Mouse (Mus musculus): ENCODE results near the gene Tns1. TPM values are rescaled to one million over a fixed set of nuclear protein-coding genes. Genes with fewer than 3 reads are reported as not detected.

The Tns1 gene
- total and polyA plus RNA-seq, 3 experiments: 0.11 TPM; not detected in 2

- Histone ChIP-seq H3K79me2 (ENCODE audit: control insufficient read depth, insufficient read depth, low read length, poor library complexity) (no peaks in the 10 kb centered on the region), H3K9ac (ENCODE audit: control insufficient read depth, low read depth, low read length, poor library complexity, severe bottlenecking) (no peak overlapping the region), H3K9me3 (replicated peaks; ENCODE audit: insufficient read depth, low read length) (no peaks in the 10 kb centered on the region), H3K27me3 (ENCODE audit: control insufficient read depth in 1 of 2, insufficient read depth in 2 of 2, low read length in 2 of 2) (no peaks in the 10 kb centered on the region), H3K4me3 (ENCODE audit: control insufficient read depth in 1 of 2, insufficient read depth in 1 of 2, low read depth in 2 of 2, low read length in 2 of 2) (no peak overlapping the region), H3K36me3 (ENCODE audit: control insufficient read depth in 1 of 2, insufficient read depth in 2 of 2, low read length in 2 of 2) (no peaks in the 10 kb centered on the region), H3K27ac (ENCODE audit: control insufficient read depth, low read depth, low read length) (no peak overlapping the region), H3K4me1 (ENCODE audit: control insufficient read depth in 1 of 2, insufficient read depth in 2 of 2, low read length in 2 of 2) (no peaks in the 10 kb centered on the region)
- TF ChIP-seq ZKSCAN1 (IDR thresholded peaks at IDR 0.05; ENCODE audit: low read depth, low read length): no peak
- TF ChIP-seq ETS1 (IDR thresholded peaks at IDR 0.05; ENCODE audit: low read depth, low read length): no peak
- no peak for TF ChIP-seq MAFK (IDR thresholded peaks at IDR 0.05; ENCODE audit: borderline replicate concordance, low read depth, low read length)
- TF ChIP-seq CHD1 (IDR thresholded peaks at IDR 0.05; ENCODE audit: low read depth, low read length): no peak
- no peak for TF ChIP-seq E2F4 (IDR thresholded peaks at IDR 0.05; ENCODE audit: borderline replicate concordance, low read depth, low read length)
- no peak for TF ChIP-seq MYC (IDR thresholded peaks at IDR 0.05; ENCODE audit: low read depth, low read length)
- TF ChIP-seq UBTF (IDR thresholded peaks at IDR 0.05; ENCODE audit: borderline replicate concordance, insufficient read depth, low read depth, low read length): no peak
- TF ChIP-seq CTCF (IDR thresholded peaks at IDR 0.05 in 2 of 3, conservative IDR thresholded peaks at IDR 0.05 in 1 of 3; ENCODE audit: control insufficient read depth in 1 of 3, insufficient read depth in 1 of 3, low read depth in 2 of 3, low read length in 3 of 3, poor library complexity in 1 of 3, severe bottlenecking in 1 of 3): no peak
- DNase-seq (ENCODE audit: low read depth, low spot score): no peak
Measured at GRCm38 (mm10) chr1:74028881-74029266, 95.4 kb downstream of the Tns1 start.

GRCm38 (mm10) chr1:74028118-74028880 lies 96.0 kb downstream of the Tns1 start:
- Histone ChIP-seq H3K9ac (ENCODE audit: control insufficient read depth, low read depth, low read length, poor library complexity, severe bottlenecking) (no peak overlapping the region), H3K4me1 (ENCODE audit: control insufficient read depth in 1 of 2, insufficient read depth in 2 of 2, low read length in 2 of 2) (no peaks in the 10 kb centered on the region), H3K9me3 (replicated peaks; ENCODE audit: insufficient read depth, low read length) (no peaks in the 10 kb centered on the region), H3K4me3 (ENCODE audit: control insufficient read depth in 1 of 2, insufficient read depth in 1 of 2, low read depth in 2 of 2, low read length in 2 of 2) (no peak overlapping the region), H3K36me3 (ENCODE audit: control insufficient read depth in 1 of 2, insufficient read depth in 2 of 2, low read length in 2 of 2) (no peaks in the 10 kb centered on the region), H3K79me2 (ENCODE audit: control insufficient read depth, insufficient read depth, low read length, poor library complexity) (no peaks in the 10 kb centered on the region), H3K27me3 (ENCODE audit: control insufficient read depth in 1 of 2, insufficient read depth in 2 of 2, low read length in 2 of 2) (no peaks in the 10 kb centered on the region), H3K27ac (ENCODE audit: control insufficient read depth, low read depth, low read length) (no peak overlapping the region)
- TF ChIP-seq MAX (IDR thresholded peaks at IDR 0.05; ENCODE audit: low read length): no peak
- TF ChIP-seq ELF1 (IDR thresholded peaks at IDR 0.05; ENCODE audit: low read depth, low read length): no peak
- no peak for TF ChIP-seq ZC3H11A (IDR thresholded peaks at IDR 0.05; ENCODE audit: low read depth, low read length)
- TF ChIP-seq GABPA (IDR thresholded peaks at IDR 0.05; ENCODE audit: low read depth, low read length): no peak
- no peak for DNase-seq (ENCODE audit: low read depth, low spot score)

GRCm38 (mm10) chr1:74027559-74028091 lies 96.6 kb downstream of the Tns1 start:
- no peak overlapping the region for H3K9ac ChIP-seq (ENCODE audit: control insufficient read depth, low read depth, low read length, poor library complexity, severe bottlenecking)
- H3K27ac ChIP-seq (ENCODE audit: control insufficient read depth, low read depth, low read length): no peak overlapping the region

More at GRCm38 (mm10) chr1:74027559-74028091, 96.6 kb downstream of the Tns1 start:
- H3K36me3 ChIP-seq (ENCODE audit: control insufficient read depth in 1 of 2, insufficient read depth in 2 of 2, low read length in 2 of 2): no peaks in the 10 kb centered on the region
- no peaks in the 10 kb centered on the region for H3K27me3 ChIP-seq (ENCODE audit: control insufficient read depth in 1 of 2, insufficient read depth in 2 of 2, low read length in 2 of 2)
- H3K4me3 ChIP-seq (ENCODE audit: control insufficient read depth in 1 of 2, insufficient read depth in 1 of 2, low read depth in 2 of 2, low read length in 2 of 2): no peak overlapping the region
- DNase-seq (ENCODE audit: low read depth, low spot score): no peak
- no peaks in the 10 kb centered on the region for H3K79me2 ChIP-seq (ENCODE audit: control insufficient read depth, insufficient read depth, low read length, poor library complexity)
- H3K9me3 ChIP-seq (replicated peaks; ENCODE audit: insufficient read depth, low read length): no peaks in the 10 kb centered on the region
- H3K4me1 ChIP-seq (ENCODE audit: control insufficient read depth in 1 of 2, insufficient read depth in 2 of 2, low read length in 2 of 2): no peaks in the 10 kb centered on the region
- TF ChIP-seq ELF1 (IDR thresholded peaks at IDR 0.05; ENCODE audit: low read depth, low read length): no peak
- TF ChIP-seq TBP (IDR thresholded peaks at IDR 0.05; ENCODE audit: low read depth, low read length): no peak
- no peak for TF ChIP-seq RAD21 (IDR thresholded peaks at IDR 0.05; ENCODE audit: low read depth, low read length)
- no peak for TF ChIP-seq MAX (IDR thresholded peaks at IDR 0.05; ENCODE audit: low read length)
- TF ChIP-seq MAFK (IDR thresholded peaks at IDR 0.05; ENCODE audit: borderline replicate concordance, low read depth, low read length): no peak
- no peak for TF ChIP-seq ZMIZ1 (IDR thresholded peaks at IDR 0.05; ENCODE audit: low read depth, low read length)
- TF ChIP-seq E2F4 (IDR thresholded peaks at IDR 0.05; ENCODE audit: borderline replicate concordance, low read depth, low read length): no peak
- no peak for TF ChIP-seq MYC (IDR thresholded peaks at IDR 0.05; ENCODE audit: low read depth, low read length)
- TF ChIP-seq TAL1 (IDR thresholded peaks at IDR 0.05; ENCODE audit: low read length): no peak
- TF ChIP-seq POLR2AphosphoS2 (IDR thresholded peaks at IDR 0.05; ENCODE audit: low read length): no peak
- no peak for TF ChIP-seq POLR2AphosphoS5 (IDR thresholded peaks at IDR 0.05; ENCODE audit: borderline replicate concordance, low read depth, low read length)
- TF ChIP-seq USF2 (IDR thresholded peaks at IDR 0.05; ENCODE audit: borderline replicate concordance in 1 of 2, insufficient read depth in 1 of 2, low read depth in 1 of 2, low read length in 2 of 2): no peak
- TF ChIP-seq USF1 (IDR thresholded peaks at IDR 0.05; ENCODE audit: low read depth, low read length): no peak
- TF ChIP-seq MYB (IDR thresholded peaks at IDR 0.05; ENCODE audit: low read depth, low read length): no peak
- TF ChIP-seq ZKSCAN1 (IDR thresholded peaks at IDR 0.05; ENCODE audit: low read depth, low read length): no peak
- no peak for TF ChIP-seq ETS1 (IDR thresholded peaks at IDR 0.05; ENCODE audit: low read depth, low read length)
- no peak for TF ChIP-seq NELFE (IDR thresholded peaks at IDR 0.05; ENCODE audit: low read depth, low read length)
- no peak for TF ChIP-seq MAZ (IDR thresholded peaks at IDR 0.05; ENCODE audit: low read depth, low read length)
- no peak for TF ChIP-seq CHD2 (IDR thresholded peaks at IDR 0.05; ENCODE audit: low read length)
